Mouse (Mus musculus) T-cell, adult 2 months (primary cell): ENCODE data around the gene Nrde2.
"Not testable (repeated sequence)": the region's sequence is repeated elsewhere in the genome, so short reads cannot be mapped to it uniquely, and the experiment has no call there.

Experiments
- DNase-seq: peaks from one replicate; pipeline ENCODE4 v3.0.0; 2022; ENCODE audit warnings: low spot score

The Nrde2 gene

GRCm38 (mm10) chr12:100159261-100159975 lies at the start of gene Nrde2:
Gene Nrde2 (minus strand): TSS chr12:100159653.
- peak; percentile 90 for DNase-seq

- DNase-seq = no peak
These were observed 47.5 kb upstream of the Nrde2 start for GRCm38 (mm10) chr12:100206926-100207325.

DNA sequence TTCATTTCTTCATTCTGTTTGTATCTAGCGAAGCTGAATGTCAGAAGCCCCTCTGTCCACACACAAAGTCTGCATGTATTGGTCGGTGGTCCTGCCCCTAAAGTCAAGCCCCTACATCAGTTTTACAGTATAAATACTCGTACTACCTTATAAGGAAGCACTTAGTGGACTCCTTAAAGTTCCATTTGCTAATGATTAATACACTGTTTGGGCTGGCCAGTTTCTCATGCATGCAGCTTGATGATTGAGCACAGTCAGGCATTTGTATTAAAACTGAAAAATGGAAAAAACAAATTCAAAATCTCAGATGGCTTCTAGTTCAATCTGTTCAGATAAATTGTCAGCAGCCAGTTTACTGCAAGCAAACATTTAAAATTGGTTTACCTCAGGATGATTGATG lies 47.1 kb upstream of the Nrde2 start:
- DNase-seq = no peak

DNA sequence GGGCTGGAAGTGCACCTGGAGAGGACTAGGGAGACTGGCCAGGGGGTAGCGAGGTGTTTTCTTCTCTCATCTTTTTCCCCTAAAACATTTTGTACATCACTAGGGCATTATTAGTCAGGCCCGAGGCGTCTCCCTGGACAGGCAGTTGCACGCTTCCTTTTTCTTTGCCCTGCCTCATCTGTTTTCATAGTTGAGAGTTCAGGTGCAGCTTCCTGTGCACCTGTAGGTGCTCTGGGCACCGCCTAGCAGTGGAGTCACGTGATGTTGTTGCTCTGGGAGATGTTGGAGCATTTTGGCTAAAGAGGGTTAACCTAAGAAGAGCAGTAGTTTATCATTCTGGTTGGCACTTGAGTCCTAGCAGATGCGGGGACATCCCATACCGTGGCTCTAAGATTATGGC lies 45.7 kb upstream of the Nrde2 start:
- no peak for DNase-seq

GRCm38 (mm10) chr12:100203759-100204158 lies 44.3 kb upstream of the Nrde2 start:
- no peak for DNase-seq

GRCm38 (mm10) chr12:100201838-100202237 lies 42.4 kb upstream of the Nrde2 start:
- DNase-seq = peak; percentile 88

DNA sequence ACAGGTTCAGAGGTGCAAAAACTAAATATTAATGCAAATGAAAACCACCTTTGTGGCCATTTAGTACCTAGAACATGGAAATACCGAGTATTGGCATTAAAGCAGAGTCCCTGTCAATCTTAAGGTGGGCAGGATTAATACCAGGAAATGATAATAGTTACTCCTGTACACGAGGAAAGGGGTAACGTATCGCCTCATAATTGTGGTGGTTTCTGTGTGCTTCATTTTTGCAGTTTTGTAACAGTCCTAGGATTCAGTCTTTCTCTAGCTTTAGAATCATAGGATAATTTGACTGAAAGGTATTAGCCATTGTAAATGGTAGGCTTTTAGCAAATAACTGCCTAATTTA lies 41.9 kb upstream of the Nrde2 start:
- DNase-seq = no peak

DNA sequence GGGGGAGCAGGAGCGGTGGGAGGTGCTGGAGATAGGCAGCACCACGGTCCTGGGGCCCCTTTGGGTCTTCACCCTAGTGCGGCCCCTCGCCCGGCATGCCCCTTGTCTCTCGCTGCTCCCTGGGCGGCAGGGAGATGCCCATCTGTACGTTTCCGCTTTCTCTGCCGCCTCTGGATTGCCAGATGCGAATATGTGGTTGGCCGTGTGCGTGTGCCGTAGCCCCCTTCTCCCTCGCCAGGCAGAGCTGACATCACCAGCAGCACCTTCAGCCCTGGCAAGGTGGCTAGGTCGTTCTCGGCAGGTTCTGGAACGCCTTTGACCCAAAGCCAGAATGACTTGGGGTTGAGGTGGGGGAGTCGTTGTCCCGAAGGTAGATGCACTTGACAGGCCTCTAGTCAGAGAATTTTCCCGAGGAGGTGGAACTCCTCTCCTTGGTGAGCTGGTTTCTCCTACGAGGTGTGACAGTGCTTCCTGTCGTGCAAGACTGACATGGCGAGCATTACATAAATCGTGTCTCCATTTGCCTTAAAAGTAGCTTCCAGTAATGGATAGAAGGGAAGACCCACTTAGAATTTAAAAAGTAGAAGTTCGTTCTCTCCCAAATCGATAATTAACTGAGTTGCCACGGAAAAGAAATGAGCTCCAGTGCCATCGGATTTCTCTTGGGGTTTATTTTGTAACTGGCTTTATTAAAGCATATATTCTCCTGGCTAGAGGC lies 41.4 kb upstream of the Nrde2 start:
- no peak for DNase-seq

GRCm38 (mm10) chr12:100199891-100200644 lies 40.6 kb upstream of the Nrde2 start:
- peak; percentile 55 for DNase-seq

GRCm38 (mm10) chr12:100198967-100199660 lies 39.7 kb upstream of the Nrde2 start, which contains the start of gene Calm1:
Gene Calm1 (plus strand): TSS chr12:100199435.
- peak; percentile 91 for DNase-seq

GRCm38 (mm10) chr12:100196786-100197185 lies 37.3 kb upstream of the Nrde2 start:
- DNase-seq = no peak

- no peak for DNase-seq
These were observed 34.7 kb upstream of the Nrde2 start for GRCm38 (mm10) chr12:100194181-100194580.

DNA sequence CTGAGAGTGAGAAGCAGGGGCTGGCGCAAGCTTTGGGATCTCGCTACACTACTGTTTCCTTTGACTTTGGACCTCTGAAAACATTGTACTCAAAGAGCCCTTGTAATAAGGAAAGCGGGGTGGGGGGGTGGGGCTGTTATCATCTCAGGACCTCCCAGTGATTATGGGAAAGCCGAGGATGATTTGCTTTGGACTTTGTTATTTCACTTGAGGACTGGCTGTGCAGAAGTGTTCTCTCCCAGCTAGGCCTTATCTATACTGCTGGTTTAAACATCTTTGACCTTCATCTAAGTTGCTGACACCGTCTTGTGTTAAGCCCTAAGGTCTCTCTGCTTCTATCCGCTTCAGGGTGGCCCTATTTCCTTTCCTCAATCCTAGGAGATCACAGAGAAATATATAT lies 31.3 kb upstream of the Nrde2 start:
- DNase-seq = no peak

- peak; percentile 31 for DNase-seq
These were observed 28.4 kb upstream of the Nrde2 start for GRCm38 (mm10) chr12:100187756-100188430.

DNA sequence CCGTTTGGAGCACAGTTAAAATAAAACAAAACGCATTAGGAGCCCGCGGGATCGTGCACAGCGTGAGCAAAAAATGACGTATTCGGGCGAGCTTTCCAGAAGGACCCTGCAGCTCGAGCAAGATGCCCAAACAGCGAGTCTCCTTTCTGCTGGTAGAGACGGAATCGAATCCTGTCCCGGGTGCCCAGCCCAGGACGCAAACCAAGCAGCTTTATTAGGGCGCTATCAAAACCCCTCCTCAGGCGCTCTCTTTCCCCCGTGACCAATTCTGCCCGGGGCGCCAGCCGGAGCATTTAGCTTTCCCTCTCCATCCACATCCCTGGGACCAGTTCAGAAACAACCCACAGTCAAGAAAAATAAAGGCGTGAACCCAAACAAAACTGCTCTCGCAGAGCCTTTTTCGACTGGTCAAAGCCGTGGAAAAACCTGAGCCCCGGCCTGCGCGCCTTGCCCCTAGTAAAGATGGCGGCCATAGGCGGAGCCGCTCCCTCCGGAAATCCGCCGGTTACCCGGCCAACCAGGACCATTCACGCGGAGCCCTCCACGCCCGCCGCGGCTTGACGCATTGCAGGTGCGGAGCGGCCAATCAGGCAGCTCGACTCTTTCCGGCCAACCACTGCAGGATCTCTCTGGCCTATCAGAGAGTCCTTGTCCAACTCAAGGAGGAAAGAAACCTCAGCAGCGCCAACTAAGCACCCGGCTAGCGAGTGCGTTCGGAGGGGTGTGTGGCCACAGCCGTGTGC lies 27.7 kb upstream of the Nrde2 start:
- DNase-seq = peak; percentile 99

- DNase-seq = no peak
These were observed 26.9 kb upstream of the Nrde2 start for GRCm38 (mm10) chr12:100186376-100186775.

DNA sequence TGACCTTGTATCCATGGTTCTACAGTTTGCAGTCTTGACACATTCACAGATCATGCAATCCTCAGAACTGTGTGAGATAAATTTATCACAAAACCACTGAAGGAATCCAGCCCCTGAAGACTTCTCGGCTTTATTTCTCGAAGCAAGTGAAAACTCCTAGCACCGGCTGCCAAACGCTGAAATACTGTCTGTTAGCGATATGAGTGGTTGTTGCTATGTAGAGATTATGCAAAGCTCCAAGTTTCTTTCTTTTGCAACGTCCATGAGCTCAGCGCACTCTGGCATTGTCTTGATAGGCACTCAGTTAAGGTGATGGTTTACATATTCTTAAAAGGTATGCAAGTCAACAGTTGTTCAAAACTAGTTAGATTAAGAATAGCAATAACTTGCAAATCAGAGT lies 26.4 kb upstream of the Nrde2 start:
- no peak for DNase-seq

- DNase-seq = not testable (repeated sequence)
These were observed 25.5 kb upstream of the Nrde2 start for GRCm38 (mm10) chr12:100184976-100185375.

GRCm38 (mm10) chr12:100183970-100184369 lies 24.5 kb upstream of the Nrde2 start:
- no peak for DNase-seq

- no peak for DNase-seq
These were observed 23.2 kb upstream of the Nrde2 start for GRCm38 (mm10) chr12:100182676-100183075.

GRCm38 (mm10) chr12:100180802-100181201 lies 21.3 kb upstream of the Nrde2 start:
- DNase-seq = no peak
